Mouse (Mus musculus) frontal cortex, postnatal 25 days (tissue): ENCODE results near the gene 1700034I23Rik.
"Not testable (repeated sequence)": the region's sequence is repeated elsewhere in the genome, so short reads cannot be mapped to it uniquely, and the experiment has no call there.

ENCODE experiments used
- DNase-seq, 2 experiments: peaks; one replicate each; pipeline ENCODE4 v3.0.0; 2022; ENCODE audit warnings: low spot score in 2 of 2

1700034I23Rik gene

DNA sequence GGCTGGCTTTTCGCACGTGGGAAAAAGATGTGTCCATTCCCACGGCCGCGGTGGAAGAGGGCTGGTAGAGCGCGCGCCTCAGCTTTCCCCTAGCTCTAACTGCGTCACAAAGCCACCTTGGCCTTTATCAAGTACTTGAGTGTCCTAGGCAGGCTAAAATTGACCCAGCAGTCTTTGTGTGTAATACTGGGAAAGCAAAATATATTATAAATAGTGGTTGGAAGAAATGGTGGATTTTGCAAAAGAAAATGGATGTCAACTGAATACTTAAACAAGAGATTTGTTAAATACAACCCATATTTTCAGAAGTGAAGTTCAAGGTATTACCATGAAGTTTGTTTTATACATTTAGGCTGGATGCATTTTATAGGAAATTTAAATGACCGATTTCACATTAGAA is at the start of gene 1700034I23Rik:
1700034I23Rik (minus strand) TSS at position 101 of the 400 bp plus-strand sequence.
- not testable (repeated sequence) for DNase-seq

DNA sequence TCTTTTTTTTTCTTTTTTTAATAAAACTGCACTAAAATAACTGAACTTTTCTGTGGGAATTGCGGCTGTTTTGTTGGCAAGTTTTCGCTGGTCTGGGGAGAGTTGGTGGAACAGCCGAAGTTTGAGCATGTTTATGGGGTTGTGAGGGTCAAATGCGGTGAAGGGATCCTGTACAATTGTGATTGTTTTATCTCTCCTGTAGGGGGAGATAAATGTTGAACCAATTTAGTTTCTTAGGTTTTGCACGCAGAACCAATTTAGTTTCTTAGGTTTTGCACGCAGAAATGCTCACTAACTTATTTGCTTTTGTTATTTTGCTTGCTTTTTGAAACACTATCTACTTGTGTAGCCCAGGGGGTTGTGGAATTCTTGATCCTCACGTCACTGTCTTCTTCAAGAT is 49.0 kb upstream of the 1700034I23Rik start:
- DNase-seq: no peak

DNA sequence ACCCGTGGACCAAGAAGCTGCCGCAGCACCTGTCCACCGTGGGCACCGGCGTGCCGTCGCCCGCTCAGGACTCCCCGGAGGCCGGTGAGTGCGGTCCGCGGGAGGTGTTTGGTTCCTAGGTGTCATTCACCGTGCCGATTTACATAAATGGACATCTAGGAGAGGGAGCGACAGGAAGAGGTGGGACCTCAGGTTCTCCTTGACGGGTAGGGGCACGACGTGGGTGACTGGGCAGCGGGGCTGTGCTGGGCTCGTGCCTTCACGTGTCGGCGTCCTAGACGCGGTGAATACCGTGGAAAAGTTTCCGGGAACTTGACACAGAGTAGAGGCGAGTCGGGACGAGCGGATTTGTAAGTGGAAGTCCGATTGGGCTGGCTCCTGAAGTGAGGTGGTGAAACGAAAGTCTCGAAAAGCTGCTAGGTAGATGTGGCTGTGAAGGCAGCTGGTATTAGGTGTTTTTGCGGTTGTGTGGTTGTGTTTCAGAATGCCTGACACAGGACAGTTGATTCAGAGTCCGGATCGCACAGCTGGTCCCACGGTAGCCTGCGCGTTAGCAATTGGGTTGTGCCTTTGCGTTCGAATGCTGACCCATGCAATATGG is 48.4 kb upstream of the 1700034I23Rik start:
- peak; percentile 17 to 20 for DNase-seq

DNA sequence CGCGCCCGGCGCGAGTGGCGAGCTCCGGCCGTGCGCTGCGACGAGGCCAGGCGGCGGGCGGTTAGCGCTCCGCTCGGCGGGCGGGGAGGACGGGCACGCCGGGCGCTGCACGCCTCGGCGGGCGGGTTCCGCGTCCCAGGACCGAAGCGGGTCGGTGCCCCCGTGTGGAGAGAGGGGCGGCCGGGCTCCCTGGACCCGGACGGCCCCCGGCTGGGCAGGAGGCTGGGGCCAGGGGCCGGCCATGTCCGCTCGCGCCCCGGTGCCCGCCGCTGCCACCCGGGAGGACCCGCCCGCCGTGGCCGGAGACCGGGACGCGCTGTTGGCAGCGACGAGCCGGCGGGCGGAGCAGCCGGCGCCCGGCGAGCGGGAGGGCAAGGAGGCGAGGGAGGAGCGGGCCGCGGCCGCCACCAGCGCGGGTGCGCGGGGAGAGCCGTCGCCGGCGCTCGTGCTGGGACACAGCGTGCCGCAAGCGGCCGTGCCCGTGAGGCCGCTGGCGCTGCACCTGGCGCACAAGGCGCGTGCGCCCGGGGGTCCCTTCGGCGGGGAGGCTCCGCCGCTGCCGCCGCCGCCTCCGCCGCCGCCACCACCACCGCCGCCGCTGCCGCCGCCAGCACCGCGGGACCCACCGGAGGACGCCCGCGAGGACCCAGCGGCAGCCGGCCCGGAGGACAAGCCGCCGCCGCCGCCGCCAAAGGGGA is 47.7 kb upstream of the 1700034I23Rik start:
- DNase-seq: peak in 1 of 2 experiments; percentile 11

DNA sequence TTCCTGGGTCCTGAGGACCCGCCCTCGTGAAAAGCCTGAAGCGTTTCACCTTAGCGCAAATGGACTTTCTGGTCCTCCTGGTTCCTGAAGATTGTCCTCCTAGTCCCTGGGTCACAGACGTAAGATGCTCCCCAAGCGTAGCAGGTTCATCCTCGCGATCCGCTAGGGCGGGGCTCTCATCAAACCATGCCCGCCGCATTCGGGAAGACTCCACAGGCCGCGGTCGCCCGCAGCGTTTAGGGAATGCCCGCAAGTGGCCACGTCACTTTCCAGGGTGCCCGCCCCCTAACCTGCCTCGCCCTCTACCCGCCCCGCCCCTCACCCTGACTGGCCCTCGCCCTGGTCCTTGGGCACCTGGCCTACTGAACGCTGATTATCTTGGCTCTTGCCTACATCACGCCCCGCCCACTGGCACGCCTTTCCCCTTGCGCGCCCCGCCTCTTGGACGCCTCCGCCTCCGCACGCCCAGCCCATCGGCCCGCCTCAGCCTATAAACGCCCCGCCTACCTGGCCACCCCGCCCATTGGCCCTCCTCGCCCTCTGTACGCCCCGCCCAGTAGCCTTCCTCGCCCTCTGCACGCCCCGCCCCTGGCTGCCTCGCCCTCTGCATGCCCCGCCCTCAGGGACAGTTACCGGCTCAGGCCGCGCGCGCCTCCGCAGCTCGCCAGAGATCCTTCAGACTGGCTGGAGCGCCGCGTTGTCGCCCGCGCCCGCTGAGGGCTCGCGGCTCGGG is 47.0 kb upstream of the 1700034I23Rik start, which contains the start of gene Larp1b:
Larp1b (plus strand) TSS at position 659 of the 733 bp plus-strand sequence.
- DNase-seq: peak; percentile 96 to 98

DNA sequence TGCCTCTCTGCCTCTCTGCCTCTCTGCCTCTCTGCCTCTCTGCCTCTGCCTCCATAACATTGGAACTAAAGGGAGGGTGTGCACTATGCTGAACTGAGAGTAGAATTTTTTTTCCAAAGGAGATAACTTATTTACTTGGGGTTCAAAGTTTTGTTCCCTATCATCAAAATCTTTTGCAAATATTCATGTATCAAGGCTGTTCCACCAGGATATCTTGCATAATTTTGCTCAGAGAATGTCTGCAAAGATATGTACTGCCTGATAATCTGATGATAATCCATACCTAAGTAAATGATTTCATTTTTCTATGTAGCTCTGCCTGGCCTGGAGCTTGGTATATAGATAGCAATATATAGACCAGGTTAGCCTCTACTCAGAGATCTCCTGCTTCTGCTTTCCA is 36.7 kb upstream of the 1700034I23Rik start:
- DNase-seq: no peak

DNA sequence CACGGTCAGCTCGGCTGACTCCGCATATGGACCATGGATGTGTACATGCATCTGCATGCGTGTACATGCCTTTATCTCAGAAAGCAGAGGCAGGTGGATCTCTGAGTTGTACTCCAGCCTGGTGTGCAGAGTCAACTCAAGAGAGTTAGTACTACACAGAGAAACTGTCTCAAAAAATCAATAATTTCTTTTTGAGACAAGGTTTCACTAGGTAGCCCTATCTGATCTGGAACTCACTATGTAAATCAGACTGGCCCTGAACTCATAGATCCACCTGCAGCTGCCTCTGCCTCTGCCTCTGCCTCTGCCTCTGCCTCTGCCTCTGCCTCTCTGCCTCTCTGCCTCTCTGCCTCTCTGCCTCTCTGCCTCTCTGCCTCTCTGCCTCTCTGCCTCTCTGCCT is 36.2 kb upstream of the 1700034I23Rik start:
- DNase-seq: no peak

DNA sequence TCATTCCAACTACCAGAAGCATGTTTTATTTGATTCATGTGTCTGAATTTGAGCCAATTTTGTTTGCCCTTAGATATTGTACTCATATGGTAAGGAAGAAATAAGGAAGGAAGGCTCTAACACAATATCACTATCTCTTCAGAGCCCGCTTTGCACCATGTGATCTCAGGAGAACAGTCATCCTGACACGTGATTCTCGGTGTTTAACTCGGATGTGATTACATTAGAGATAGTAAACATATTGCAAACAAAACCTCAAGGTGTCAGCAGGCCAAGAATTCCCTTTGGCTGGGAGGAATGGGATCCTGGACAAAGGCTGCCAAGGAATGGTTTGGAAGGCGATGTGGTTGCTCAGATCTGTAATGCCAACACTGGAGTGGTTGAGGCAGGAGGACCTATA is 35.8 kb upstream of the 1700034I23Rik start:
- no peak for DNase-seq

DNA sequence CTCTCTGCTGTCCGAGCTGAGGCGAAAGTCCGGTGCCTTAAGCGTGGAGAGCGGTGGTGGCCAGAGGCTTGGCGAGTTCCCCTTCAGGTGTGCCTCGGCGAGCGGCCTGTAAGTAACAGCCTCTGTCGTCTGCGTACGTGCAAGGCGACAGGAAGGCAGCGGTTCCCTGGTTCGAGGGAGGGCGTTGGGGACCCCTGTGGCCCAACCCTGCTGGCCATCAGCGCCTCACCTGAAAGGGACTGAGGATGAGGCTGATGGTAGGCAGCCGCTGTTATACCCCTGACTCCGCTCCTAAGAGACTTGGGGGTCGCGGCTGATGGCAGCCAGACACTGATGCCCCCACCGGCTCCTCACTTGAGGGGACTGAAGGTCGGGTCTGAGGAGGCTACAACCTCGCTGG is 8.0 kb downstream of the 1700034I23Rik start:
- not testable (repeated sequence) for DNase-seq

DNA sequence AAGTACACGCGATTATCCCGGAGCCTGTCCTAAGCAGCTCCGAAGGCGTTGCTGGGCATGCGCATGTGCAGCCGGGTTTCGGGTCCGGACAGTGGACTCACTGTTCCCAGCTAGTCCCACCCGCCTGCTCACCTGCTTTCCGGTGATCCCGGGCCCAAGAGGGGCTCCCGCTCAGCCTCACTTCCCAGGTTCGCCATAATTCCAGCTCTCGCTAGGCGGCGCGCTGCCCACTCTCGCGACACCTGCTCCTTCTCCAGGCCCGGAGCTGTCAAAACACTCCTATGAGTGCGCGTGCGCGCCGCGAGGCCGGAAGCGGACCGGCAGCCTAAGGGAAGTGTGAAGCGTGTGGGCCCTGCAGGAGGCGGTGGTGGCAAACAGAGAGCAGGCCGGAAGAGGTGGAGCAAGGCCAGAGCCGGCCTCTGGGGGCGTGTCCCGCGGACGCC is 8.5 kb downstream of the 1700034I23Rik start:
- peak; percentile 94 to 97 for DNase-seq

DNA sequence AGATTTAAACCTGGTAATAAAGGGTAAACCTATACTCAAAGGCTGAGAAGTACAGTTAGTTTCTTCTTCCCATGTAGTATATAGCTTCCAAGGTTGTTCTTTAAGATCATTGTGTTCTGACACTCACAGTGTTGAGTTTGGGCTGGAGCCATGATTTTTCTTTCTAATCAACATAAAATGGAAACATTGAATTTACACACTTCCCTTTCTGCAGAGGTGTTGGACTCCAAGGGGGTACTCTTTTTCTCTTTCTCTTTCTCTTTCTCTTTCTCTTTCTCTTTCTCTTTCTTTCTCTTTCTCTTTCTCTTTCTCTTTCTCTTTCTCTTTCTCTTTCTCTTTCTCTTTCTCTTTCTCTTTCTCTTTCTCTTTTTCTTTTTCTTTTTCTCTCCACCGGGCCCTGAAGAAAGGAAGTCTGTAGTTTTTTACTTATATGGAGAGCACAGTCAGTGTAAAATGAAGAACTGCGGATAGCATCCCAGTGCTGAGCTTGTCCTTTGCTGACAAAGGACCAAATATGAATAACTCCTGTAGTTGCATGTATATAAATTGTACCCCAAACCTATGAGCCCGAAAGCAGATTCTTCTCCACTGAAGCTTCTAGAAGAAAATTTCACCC is 49.1 kb downstream of the 1700034I23Rik start:
- DNase-seq: not testable (repeated sequence)
